Mouse (Mus musculus): ENCODE results near the gene H2al1c. TPM values are rescaled to one million over a fixed set of nuclear protein-coding genes. Genes with fewer than 3 reads are reported as not detected.

The H2al1c gene
- not detected in 2 replicates for polyA plus RNA-seq (2015; fragmentation: Nextera tagmentation; extraction: Ambion mirVana)

DNA sequence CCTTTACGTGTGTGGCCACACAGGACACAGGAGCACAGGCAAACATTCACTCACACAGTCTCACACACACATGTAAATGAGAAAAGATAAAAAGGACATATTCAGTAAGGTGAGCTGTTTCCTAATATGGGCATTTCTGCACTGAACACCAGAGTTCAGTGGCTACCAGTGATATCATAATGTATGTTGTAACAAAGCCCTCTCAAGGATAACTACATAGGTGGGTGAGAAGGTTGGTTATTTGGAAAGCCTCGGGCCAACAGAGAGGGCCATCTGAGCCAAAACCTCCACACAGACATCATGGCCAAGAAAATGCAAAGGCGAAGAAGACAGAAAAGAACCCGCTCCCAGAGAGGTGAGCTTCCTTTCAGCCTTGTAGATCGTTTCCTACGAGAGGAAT lies at the start of gene H2al1c:
H2al1c (plus strand) TSS at position 301 of the 400 bp plus-strand sequence.

DNA sequence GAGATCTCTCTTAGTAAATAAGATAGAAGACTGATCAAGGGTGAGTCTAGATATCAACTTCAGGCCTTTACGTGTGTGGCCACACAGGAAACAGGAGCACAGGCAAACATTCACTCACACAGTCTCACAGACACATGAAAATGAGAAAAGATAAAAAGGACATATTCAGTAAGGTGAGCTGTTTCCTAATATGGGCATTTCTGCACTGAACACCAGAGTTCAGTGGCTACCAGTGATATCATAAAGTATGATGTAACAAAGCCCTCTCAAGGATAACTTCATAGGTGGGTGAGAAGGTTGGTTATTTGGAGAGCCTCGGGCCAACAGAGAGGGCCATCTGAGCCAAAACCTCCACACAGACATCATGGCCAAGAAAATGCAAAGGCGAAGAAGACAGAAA lies 6.5 kb upstream of the H2al1c start, which contains the start of gene H2al1a:
H2al1a (plus strand) TSS at position 301 of the 400 bp plus-strand sequence.

DNA sequence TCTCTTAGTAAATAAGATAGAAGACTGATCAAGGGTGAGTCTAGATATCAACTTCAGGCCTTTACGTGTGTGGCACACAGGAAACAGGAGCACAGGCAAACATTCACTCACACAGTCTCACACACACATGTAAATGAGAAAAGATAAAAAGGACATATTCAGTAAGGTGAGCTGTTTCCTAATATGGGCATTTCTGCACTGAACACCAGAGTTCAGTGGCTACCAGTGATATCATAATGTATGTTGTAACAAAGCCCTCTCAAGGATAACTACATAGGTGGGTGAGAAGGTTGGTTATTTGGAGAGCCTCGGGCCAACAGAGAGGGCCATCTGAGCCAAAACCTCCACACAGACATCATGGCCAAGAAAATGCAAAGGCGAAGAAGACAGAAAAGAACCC lies 3.3 kb upstream of the H2al1c start, which contains the start of gene H2al1b:
H2al1b (plus strand) TSS at position 301 of the 400 bp plus-strand sequence.

DNA sequence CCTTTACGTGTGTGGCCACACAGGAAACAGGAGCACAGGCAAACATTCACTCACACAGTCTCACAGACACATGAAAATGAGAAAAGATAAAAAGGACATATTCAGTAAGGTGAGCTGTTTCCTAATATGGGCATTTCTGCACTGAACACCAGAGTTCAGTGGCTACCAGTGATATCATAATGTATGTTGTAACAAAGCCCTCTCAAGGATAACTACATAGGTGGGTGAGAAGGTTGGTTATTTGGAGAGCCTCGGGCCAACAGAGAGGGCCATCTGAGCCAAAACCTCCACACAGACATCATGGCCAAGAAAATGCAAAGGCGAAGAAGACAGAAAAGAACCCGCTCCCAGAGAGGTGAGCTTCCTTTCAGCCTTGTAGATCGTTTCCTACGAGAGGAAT lies 3.1 kb downstream of the H2al1c start, which contains the start of gene H2al1d:
H2al1d (plus strand) TSS at position 301 of the 400 bp plus-strand sequence.

DNA sequence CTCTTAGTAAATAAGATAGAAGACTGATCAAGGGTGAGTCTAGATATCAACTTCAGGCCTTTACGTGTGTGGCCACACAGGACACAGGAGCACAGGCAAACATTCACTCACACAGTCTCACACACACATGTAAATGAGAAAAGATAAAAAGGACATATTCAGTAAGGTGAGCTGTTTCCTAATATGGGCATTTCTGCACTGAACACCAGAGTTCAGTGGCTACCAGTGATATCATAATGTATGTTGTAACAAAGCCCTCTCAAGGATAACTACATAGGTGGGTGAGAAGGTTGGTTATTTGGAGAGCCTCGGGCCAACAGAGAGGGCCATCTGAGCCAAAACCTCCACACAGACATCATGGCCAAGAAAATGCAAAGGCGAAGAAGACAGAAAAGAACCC lies 6.2 kb downstream of the H2al1c start, which contains the start of gene H2al1e:
H2al1e (plus strand) TSS at position 301 of the 400 bp plus-strand sequence.

DNA sequence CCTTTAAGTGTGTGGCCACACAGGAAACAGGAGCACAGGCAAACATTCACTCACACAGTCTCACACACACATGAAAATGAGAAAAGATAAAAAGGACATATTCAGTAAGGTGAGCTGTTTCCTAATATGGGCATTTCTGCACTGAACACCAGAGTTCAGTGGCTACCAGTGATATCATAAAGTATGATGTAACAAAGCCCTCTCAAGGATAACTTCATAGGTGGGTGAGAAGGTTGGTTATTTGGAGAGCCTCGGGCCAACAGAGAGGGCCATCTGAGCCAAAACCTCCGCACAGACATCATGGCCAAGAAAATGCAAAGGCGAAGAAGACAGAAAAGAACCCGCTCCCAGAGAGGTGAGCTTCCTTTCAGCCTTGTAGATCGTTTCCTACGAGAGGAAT lies 9.4 kb downstream of the H2al1c start, which contains the start of gene H2al1f:
H2al1f (plus strand) TSS at position 301 of the 400 bp plus-strand sequence.

DNA sequence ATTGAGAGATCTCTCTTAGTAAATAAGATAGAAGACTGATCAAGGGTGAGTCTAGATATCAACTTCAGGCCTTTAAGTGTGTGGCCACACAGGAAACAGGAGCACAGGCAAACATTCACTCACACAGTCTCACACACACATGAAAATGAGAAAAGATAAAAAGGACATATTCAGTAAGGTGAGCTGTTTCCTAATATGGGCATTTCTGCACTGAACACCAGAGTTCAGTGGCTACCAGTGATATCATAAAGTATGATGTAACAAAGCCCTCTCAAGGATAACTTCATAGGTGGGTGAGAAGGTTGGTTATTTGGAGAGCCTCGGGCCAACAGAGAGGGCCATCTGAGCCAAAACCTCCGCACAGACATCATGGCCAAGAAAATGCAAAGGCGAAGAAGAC lies 12.5 kb downstream of the H2al1c start, which contains the start of gene H2al1g:
H2al1g (plus strand) TSS at position 301 of the 400 bp plus-strand sequence.

DNA sequence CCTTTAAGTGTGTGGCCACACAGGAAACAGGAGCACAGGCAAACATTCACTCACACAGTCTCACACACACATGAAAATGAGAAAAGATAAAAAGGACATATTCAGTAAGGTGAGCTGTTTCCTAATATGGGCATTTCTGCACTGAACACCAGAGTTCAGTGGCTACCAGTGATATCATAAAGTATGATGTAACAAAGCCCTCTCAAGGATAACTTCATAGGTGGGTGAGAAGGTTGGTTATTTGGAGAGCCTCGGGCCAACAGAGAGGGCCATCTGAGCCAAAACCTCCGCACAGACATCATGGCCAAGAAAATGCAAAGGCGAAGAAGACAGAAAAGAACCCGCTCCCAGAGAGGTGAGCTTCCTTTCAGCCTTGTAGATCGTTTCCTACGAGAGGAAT lies 15.7 kb downstream of the H2al1c start, which contains the start of gene H2al1h:
H2al1h (plus strand) TSS at position 301 of the 400 bp plus-strand sequence.

DNA sequence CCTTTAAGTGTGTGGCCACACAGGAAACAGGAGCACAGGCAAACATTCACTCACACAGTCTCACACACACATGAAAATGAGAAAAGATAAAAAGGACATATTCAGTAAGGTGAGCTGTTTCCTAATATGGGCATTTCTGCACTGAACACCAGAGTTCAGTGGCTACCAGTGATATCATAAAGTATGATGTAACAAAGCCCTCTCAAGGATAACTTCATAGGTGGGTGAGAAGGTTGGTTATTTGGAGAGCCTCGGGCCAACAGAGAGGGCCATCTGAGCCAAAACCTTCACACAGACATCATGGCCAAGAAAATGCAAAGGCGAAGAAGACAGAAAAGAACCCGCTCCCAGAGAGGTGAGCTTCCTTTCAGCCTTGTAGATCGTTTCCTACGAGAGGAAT lies 18.9 kb downstream of the H2al1c start, which contains the start of gene H2al1i:
H2al1i (plus strand) TSS at position 301 of the 400 bp plus-strand sequence.

DNA sequence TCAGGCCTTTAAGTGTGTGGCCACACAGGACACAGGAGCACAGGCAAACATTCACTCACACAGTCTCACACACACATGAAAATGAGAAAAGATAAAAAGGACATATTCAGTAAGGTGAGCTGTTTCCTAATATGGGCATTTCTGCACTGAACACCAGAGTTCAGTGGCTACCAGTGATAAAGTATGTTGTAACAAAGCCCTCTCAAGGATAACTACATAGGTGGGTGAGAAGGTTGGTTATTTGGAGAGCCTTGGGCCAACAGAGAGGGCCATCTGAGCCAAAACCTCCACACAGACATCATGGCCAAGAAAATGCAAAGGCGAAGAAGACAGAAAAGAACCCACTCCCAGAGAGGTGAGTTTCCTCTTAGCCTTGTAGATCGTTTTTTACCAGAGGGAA lies 22.1 kb downstream of the H2al1c start, which contains the start of gene H2al1j:
H2al1j (plus strand) TSS at position 301 of the 400 bp plus-strand sequence.

Other genes with a start within 250 kb of the H2al1c start
- gene H2al1a, start 6.4 kb upstream of the H2al1c start, polyA plus RNA-seq (2015; fragmentation: Nextera tagmentation; extraction: Ambion mirVana), result not detected in 2 replicates
- gene H2al1b, start 3.2 kb upstream of the H2al1c start, polyA plus RNA-seq (2015; fragmentation: Nextera tagmentation; extraction: Ambion mirVana), result not detected in 2 replicates
- not detected in 2 replicates for gene H2al1d, start 3.2 kb downstream of the H2al1c start, polyA plus RNA-seq (2015; fragmentation: Nextera tagmentation; extraction: Ambion mirVana)
- not detected in 2 replicates for gene H2al1e, start 6.3 kb downstream of the H2al1c start, polyA plus RNA-seq (2015; fragmentation: Nextera tagmentation; extraction: Ambion mirVana)
- not detected in 2 replicates for gene H2al1f, start 9.5 kb downstream of the H2al1c start, polyA plus RNA-seq (2015; fragmentation: Nextera tagmentation; extraction: Ambion mirVana)
- not detected in 2 replicates for gene H2al1g, start 12.6 kb downstream of the H2al1c start, polyA plus RNA-seq (2015; fragmentation: Nextera tagmentation; extraction: Ambion mirVana)
- not detected in 2 replicates for gene H2al1h, start 15.8 kb downstream of the H2al1c start, polyA plus RNA-seq (2015; fragmentation: Nextera tagmentation; extraction: Ambion mirVana)
- not detected in 2 replicates for gene H2al1i, start 19.0 kb downstream of the H2al1c start, polyA plus RNA-seq (2015; fragmentation: Nextera tagmentation; extraction: Ambion mirVana)
- not detected in 2 replicates for gene H2al1j, start 22.2 kb downstream of the H2al1c start, polyA plus RNA-seq (2015; fragmentation: Nextera tagmentation; extraction: Ambion mirVana)

Data from adrenal gland, postnatal 0 days (tissue).